Mouse (Mus musculus): ENCODE measurements around the gene Mical3. TPM values are rescaled to one million over a fixed set of nuclear protein-coding genes. Genes with fewer than 3 reads are reported as not detected.
A peak's percentile ranks its signal among the peaks of the same experiment; 100 is the strongest.

Gene Mical3
- 17.8 and 21.9 TPM in 2 replicates for polyA plus RNA-seq (2012; ENCODE audit: insufficient read depth, low replicate concordance)

- Histone ChIP-seq H3K4me3 (replicated peaks) (peak within 1 kb of the TSS; percentile 91), H3K4me1 (peaks cover 35% of the 10 kb centered on the region), H3K36me3 (replicated peaks; ENCODE audit: low read length) (no peaks in the 10 kb centered on the region), H3K9me3 (no peaks in the 10 kb centered on the region), H3K27me3 (replicated peaks) (peaks cover 67% of the 10 kb centered on the region)
- no peak for TF ChIP-seq GATA1 (IDR thresholded peaks at IDR 0.05; ENCODE audit: borderline replicate concordance, low read length)
- TF ChIP-seq FLI1 (IDR thresholded peaks at IDR 0.05; ENCODE audit: low read length) = no peak
These were observed at the start of gene Mical3 for GRCm38 (mm10) chr6:121130773-121131172. Gene Mical3, minus strand, starts transcription at chr6:121130999.

GRCm38 (mm10) chr6:121179846-121180245 is 49.0 kb upstream of the Mical3 start:
- Histone ChIP-seq H3K4me1 (peaks cover 30% of the 10 kb centered on the region), H3K9me3 (no peaks in the 10 kb centered on the region), H3K4me3 (replicated peaks) (no peak overlapping the region), H3K27me3 (replicated peaks) (peaks cover 47% of the 10 kb centered on the region), H3K36me3 (replicated peaks; ENCODE audit: low read length) (no peaks in the 10 kb centered on the region)
- TF ChIP-seq FLI1 (IDR thresholded peaks at IDR 0.05; ENCODE audit: low read length) (no peak), GATA1 (IDR thresholded peaks at IDR 0.05; ENCODE audit: borderline replicate concordance, low read length) (no peak)

- no peaks in the 10 kb centered on the region for H3K36me3 ChIP-seq (replicated peaks; ENCODE audit: low read length)
- H3K9me3 ChIP-seq = no peaks in the 10 kb centered on the region
- peaks cover 21% of the 10 kb centered on the region for H3K4me1 ChIP-seq
- peaks cover 58% of the 10 kb centered on the region for H3K27me3 ChIP-seq (replicated peaks)
- TF ChIP-seq GATA1 (IDR thresholded peaks at IDR 0.05; ENCODE audit: borderline replicate concordance, low read length) = no peak
- TF ChIP-seq FLI1 (IDR thresholded peaks at IDR 0.05; ENCODE audit: low read length) = no peak
- peak overlapping the region; percentile 38 for H3K4me3 ChIP-seq (replicated peaks)
These were observed 48.0 kb upstream of the Mical3 start for GRCm38 (mm10) chr6:121178700-121179358.

DNA sequence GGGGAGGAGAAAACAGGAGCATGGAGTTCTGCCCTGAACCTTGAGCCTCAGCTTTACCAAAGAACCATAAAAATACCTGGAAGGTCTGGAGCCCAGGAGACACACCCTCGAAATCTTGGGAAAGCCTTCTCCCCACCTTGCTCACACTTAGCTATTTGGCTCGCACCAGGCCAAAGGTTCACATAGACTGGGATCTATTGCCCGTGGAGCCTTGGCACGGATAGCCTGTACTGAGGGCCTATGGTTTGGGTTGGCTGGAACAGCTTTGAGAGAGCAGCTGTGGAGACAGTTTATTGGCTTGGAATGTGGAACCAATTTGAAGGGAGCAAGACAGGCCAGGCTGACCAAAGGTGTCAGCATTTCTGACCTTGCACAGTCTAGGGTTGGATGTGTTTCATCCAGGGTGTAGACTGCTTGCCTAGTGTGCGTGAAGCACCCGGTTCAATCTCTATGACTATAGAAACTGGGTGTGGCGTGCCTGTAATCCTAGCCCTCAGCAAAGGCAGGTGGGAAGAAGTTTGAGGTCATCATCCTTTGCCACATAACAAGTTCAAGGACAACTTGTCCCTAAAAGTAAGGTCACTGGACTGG is 46.4 kb upstream of the Mical3 start:
- TF ChIP-seq GATA1 (IDR thresholded peaks at IDR 0.05; ENCODE audit: borderline replicate concordance, low read length) = no peak
- no peak for TF ChIP-seq FLI1 (IDR thresholded peaks at IDR 0.05; ENCODE audit: low read length)
- H3K4me3 ChIP-seq (replicated peaks) = no peak overlapping the region
- peaks cover 72% of the 10 kb centered on the region for H3K27me3 ChIP-seq (replicated peaks)
- peaks cover 19% of the 10 kb centered on the region for H3K4me1 ChIP-seq
- no peaks in the 10 kb centered on the region for H3K9me3 ChIP-seq
- H3K36me3 ChIP-seq (replicated peaks; ENCODE audit: low read length) = no peaks in the 10 kb centered on the region

GRCm38 (mm10) chr6:121176731-121177098 is 45.9 kb upstream of the Mical3 start:
- peaks cover 19% of the 10 kb centered on the region for H3K4me1 ChIP-seq
- no peaks in the 10 kb centered on the region for H3K36me3 ChIP-seq (replicated peaks; ENCODE audit: low read length)
- peaks cover 77% of the 10 kb centered on the region for H3K27me3 ChIP-seq (replicated peaks)
- H3K4me3 ChIP-seq (replicated peaks) = no peak overlapping the region
- H3K9me3 ChIP-seq = no peaks in the 10 kb centered on the region
- TF ChIP-seq GATA1 (IDR thresholded peaks at IDR 0.05; ENCODE audit: borderline replicate concordance, low read length) (no peak), FLI1 (IDR thresholded peaks at IDR 0.05; ENCODE audit: low read length) (no peak)

- Histone ChIP-seq H3K4me3 (replicated peaks) (no peak overlapping the region), H3K4me1 (peaks cover 19% of the 10 kb centered on the region), H3K36me3 (replicated peaks; ENCODE audit: low read length) (no peaks in the 10 kb centered on the region), H3K9me3 (no peaks in the 10 kb centered on the region), H3K27me3 (replicated peaks) (peaks cover 82% of the 10 kb centered on the region)
- TF ChIP-seq GATA1 (IDR thresholded peaks at IDR 0.05; ENCODE audit: borderline replicate concordance, low read length) = no peak
These were observed 45.4 kb upstream of the Mical3 start for GRCm38 (mm10) chr6:121176011-121176730.

DNA sequence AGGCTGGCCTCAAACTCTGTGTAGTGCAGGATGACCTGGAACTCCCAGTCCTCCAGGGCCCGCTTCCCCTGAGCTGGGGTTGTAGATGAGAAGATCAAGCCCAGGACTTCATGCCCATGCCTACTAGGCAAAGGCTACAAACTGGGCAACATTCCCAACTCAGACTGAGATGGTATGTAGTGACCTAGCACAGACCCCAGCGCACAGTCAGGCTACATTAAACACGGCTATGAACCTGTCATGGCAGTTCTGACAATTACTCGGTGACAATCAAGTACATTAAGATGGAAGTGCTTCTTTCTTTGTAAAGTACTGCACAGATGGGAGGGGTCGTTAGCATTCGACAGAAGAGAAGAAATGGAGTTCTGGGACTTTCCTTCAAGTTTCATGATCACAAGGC is 44.0 kb upstream of the Mical3 start:
- H3K9me3 ChIP-seq = peaks cover 6% of the 10 kb centered on the region
- peaks cover 19% of the 10 kb centered on the region for H3K4me1 ChIP-seq
- H3K27me3 ChIP-seq (replicated peaks) = peaks cover 89% of the 10 kb centered on the region
- no peaks in the 10 kb centered on the region for H3K36me3 ChIP-seq (replicated peaks; ENCODE audit: low read length)
- no peak overlapping the region for H3K4me3 ChIP-seq (replicated peaks)
- TF ChIP-seq FLI1 (IDR thresholded peaks at IDR 0.05; ENCODE audit: low read length) (no peak), GATA1 (IDR thresholded peaks at IDR 0.05; ENCODE audit: borderline replicate concordance, low read length) (no peak)

- Histone ChIP-seq H3K36me3 (replicated peaks; ENCODE audit: low read length) (no peaks in the 10 kb centered on the region), H3K4me1 (peaks cover 12% of the 10 kb centered on the region), H3K9me3 (peaks cover 12% of the 10 kb centered on the region), H3K27me3 (replicated peaks) (peaks cover 96% of the 10 kb centered on the region), H3K4me3 (replicated peaks) (no peak overlapping the region)
- no peak for TF ChIP-seq FLI1 (IDR thresholded peaks at IDR 0.05; ENCODE audit: low read length)
- TF ChIP-seq GATA1 (IDR thresholded peaks at IDR 0.05; ENCODE audit: borderline replicate concordance, low read length) = no peak
These were observed 42.7 kb upstream of the Mical3 start for GRCm38 (mm10) chr6:121173471-121173870.

DNA sequence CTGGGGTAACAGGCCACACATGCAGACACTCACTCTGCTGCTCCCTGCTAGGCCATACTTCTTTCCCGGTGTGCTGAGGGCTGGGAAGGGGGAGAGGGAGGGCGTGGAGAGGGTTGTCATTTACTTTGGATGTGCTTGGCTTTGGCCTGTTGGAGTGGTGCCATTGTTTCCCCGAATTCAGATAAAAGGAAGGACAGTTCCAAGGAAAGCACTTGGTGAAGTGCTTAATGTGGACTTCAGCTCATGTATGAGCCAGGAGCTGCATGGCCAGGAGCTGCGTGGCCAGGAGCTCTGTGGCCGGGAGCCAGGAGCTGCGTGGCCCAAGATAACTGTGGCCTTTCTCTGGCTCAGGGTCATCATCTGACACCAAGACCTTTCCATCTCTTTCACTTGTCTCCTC is 40.3 kb upstream of the Mical3 start:
- Histone ChIP-seq H3K9me3 (peaks cover 19% of the 10 kb centered on the region), H3K36me3 (replicated peaks; ENCODE audit: low read length) (no peaks in the 10 kb centered on the region), H3K27me3 (replicated peaks) (peaks cover 94% of the 10 kb centered on the region), H3K4me3 (replicated peaks) (no peak overlapping the region), H3K4me1 (peaks cover 8% of the 10 kb centered on the region)
- TF ChIP-seq FLI1 (IDR thresholded peaks at IDR 0.05; ENCODE audit: low read length) (no peak), GATA1 (IDR thresholded peaks at IDR 0.05; ENCODE audit: borderline replicate concordance, low read length) (no peak)
